Mouse (Mus musculus) right cerebral cortex, adult 18-20 months (tissue): Measurements from ENCODE around the gene Pgm5.
A peak's percentile ranks its signal among the peaks of the same experiment; 100 is the strongest.
"Not testable (repeated sequence)": the region's sequence is repeated elsewhere in the genome, so short reads cannot be mapped to it uniquely, and the experiment has no call there.

ENCODE experiments used
- DNase-seq: peaks from one replicate; pipeline ENCODE4 v3.0.0; 2022; ENCODE audit warnings: mixed read lengths

Gene Pgm5

DNA sequence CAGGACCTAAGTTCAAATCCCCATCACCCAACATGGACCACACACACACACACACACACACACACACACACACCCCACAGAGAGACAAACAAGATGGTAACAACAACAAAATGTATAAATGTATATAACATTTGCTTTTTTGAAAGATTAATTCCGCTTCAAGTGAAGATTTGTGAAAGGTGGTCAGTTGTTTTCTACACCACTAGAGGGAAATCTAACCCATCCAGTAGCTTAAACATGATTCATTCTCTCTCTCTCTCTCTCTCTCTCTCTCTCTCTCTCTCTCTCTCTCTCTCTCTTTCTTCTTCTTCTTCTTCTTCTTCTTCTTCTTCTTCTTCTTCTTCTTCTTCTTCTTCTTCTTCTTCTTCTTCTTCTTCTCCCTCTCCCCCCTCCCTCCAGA, 158.5 kb downstream of the Pgm5 start:
- DNase-seq: not testable (repeated sequence)

DNA sequence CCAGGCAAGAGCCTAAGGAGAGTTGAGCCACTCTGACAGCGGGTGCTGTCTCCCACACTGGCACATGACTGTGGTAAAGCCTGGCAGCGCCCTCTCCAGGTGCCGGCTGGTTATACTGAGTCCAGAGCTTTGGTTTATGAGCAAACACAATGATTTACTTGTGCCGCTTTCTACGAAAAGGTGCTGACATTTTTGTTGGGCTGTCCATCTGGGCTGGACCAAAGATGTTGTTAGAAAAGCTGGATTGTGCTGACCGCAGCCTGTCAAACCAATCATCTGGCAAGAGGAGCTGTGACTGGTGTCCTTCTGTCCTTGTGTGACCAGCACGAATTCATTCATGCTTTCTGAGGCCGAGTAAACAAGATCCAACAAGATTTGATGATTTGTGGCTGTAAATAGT, 159.9 kb downstream of the Pgm5 start:
- no peak for DNase-seq

DNA sequence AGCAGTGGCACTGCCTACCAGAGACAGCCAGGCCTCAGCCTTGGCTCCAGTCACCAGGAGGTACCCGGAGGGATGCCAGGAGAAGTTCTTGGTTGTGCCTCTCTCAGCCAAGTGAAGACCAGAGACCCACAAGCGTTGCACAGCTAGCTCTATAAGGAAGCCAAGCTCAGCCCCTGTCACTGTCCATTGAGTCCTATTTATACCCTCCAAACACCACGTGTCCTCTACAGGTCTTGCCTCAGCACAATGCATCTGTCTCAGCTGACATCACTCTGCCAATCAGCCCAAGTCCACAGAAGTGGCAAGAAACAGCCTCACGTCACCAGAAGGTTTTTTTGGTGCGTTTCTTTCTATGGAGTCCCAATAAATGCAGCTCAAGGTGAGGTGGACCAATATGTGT, 161.0 kb downstream of the Pgm5 start:
- DNase-seq: no peak

DNA sequence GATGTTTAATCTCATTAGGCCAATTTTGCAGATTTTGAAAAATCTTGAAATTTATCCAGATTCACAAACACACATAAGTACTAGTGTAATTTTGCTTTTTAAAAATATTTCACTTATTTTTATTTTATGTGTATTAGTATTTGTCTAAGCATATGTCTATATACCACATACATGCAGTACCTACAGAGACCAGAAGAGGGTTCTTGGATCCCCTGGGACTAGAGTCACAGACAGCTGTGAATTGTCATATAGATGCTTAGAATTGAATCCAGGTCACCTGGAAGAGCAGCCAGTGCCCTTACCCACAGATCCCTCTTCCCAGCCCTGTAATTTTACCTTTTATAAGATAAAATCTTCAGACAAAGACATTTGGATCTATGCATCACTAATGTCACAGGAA, 161.7 kb downstream of the Pgm5 start:
- DNase-seq: no peak

DNA sequence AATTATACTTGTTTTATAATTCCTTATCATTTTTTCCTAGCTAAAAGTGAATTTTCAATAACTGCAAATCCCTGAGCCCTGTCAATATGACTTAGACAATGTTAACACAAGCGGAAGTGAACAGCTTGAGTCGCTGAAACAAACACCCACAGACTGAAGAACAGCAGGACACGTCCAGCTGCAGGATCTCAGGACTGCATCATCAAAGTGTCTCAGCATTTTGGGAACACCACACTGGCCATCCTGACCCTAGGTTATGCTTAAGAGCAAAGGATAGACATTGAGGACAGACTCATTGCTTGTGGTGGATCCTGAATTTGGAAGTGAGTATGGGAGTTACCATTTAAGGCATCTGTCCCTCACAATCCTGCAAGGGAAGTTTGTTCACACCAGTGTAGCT, 162.5 kb downstream of the Pgm5 start:
- DNase-seq: no peak

DNA sequence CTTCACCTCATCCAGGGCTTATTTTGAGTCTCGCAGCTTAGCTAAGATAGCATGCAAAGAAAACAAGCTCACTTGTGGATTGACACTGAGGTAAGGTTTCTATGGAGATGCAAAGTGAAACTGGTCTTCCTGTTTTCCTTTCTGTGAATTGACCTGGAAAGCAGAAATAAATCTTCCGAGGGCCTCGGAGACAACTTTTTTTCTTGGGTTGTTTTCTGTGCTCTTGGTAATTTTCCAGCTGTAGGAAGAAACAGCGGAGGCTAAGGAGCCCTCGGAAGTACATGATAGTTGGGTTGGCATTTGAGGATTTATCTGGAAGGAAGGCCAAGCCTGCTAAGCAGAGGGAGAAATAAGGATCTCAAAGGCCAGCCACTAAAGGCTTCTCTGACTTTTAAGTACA, 163.0 kb downstream of the Pgm5 start:
- no peak for DNase-seq

DNA sequence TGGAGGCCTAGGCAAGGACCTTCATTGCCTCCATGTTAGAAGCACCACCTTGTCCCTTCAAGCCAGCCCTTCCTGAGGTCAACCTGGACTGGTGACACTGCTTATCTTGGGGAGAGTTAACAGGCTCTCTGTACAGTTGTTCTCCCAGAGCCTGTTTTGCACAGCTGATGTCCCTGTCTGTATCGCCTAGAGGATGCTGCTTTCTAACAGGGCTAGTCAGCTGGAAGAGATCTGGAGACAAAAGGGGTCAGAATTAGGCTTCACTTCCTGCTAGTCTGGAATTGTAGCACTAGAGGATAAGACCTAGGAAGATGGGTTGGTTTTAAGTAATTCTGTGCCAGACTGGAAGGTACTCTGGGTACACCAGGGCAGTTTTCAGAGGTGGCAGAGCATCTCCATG, 163.7 kb downstream of the Pgm5 start:
- DNase-seq: no peak

DNA sequence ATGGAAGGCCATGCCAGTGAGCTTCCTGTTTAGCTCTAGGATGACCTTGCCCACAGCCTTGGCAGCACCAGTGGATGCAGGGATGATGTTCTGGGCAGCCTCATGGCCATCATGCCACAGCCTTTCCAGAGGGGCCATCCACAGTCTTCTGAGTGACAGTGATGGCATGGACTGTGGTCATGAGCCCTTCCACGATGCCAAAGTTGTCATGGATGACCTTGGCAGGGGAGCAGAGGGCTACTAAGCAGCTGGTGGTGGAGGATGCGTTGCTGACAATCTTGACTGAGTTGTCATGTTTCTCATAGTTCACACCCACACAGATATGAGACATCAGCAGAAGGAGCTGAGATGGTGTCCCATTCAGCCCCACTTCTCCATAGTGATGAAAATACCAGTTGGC, 169.0 kb downstream of the Pgm5 start:
- DNase-seq: no peak

DNA sequence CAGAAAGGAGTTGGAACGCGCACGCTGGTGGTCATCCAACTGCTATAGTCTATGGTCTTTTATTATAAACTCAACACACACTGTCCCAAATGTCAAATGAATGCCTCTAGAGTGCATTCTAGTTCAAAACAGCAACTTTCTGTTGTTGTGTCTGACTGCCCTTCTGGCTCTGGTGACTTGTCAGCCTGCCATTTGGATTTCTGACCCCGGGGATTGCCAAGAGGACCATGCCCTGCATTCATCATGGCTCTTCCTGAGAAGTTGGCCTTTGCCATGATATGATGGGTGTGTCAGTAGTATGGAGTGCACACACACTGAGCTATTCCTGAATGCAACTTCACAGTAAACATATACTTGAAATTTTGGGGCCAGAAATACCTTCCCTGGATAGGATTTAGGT, 172.1 kb downstream of the Pgm5 start:
- no peak for DNase-seq

DNA sequence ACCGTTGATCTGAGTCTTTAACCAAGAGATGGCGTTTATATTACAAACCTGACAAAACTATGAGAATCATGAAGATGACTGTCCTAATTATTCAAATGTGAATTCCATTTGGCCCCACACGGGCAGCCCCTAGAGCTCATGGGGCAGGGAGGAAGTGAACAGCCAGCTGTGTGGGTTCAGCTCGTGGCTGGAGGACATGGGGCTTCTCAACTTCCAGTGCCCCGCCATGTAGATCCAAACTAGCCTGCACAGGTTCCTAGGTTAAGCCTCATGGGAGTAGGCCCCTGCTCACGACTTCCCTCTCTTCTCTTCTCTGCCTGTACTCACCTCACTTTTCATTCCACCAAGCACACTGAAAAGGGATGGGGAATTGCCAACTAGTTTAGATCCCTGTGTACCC, 173.3 kb downstream of the Pgm5 start:
- DNase-seq: no peak

DNA sequence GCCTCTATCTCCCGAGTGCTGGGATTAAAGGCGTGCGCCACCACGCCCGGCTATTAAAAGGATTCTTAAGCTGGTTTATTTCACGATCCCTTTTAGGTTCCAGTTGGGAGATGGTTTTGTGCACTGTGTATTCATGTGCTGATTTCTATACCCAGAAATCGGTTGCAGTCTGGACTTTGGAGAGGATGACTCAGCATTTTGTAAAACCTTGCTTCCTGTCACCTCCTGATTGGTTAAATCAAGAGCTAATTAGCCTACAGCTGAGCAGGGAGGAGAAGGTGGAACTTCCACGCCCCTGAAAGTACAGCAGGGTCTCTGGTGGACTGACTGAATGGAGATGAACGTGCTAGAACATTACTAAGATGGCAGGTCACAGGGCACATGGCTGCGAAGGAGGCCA, 175.2 kb downstream of the Pgm5 start:
- no peak for DNase-seq

DNA sequence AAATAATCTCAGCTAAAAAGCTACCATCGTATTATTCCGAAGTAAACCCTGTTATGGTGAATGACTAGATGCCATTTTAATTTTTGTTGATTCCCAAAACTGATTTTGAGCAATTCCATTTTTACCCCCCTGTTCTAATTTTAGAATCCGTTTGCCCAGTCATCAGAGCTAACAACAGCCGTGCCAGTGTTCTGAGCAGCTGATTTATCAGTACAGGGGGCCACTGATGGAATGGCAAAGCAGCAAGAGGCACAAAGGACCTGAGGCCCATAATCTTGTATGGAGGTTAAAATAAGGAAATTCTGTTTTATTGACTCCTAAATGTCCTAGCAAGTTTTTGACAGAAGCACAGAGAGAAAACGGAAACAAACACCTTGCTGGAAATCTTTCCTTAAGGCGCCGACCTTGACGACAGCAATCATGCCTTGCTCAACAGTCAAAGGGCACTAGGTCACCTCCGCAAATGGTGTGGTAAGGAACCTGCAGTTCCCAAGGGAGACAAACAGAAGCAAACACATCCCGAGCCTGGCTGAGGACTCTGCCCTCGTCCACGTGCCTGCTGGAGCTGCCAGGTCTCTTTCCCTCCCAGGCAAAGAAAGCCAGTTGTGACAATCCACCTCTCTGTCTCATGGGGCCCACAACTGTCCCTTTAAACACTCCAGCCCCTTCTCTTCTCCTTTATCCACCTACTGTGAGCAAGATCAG, 178.5 kb downstream of the Pgm5 start:
- no peak for DNase-seq

DNA sequence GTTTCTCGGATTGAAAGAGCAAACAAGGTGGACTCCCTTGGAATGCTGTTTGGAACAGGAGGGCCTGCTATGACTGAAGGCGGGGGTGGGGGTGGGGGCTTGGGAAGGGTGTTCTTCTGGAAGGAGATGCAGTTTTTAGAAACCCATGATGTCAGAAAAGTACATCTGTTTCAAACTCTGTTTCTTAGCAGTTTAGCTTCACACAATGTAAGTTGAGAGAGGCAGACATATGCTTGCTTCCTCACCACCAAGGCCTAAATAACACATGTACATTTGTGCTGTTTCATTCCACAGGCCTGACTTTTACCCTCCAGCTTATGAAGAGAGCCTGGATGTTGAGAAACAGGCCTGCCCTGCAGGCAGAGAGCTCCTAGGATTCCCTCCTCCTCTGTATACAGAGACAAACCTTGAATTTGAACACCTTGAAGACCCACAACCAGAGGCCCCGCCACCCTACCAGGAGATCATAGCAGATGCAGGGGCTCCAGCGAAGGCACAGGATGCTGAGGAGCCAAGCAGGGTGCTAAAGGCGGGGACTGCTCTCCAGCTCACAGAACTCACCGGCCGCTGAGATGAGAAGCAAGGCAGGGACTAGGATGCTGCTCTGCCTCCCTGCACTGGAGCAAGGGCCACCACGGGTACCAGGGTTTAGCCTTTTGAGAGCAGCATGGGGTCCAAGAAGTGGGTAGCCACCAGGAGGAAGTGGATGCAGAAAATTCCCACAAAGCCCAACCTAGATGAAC, 184.2 kb downstream of the Pgm5 start:
- DNase-seq: peak; percentile 38

DNA sequence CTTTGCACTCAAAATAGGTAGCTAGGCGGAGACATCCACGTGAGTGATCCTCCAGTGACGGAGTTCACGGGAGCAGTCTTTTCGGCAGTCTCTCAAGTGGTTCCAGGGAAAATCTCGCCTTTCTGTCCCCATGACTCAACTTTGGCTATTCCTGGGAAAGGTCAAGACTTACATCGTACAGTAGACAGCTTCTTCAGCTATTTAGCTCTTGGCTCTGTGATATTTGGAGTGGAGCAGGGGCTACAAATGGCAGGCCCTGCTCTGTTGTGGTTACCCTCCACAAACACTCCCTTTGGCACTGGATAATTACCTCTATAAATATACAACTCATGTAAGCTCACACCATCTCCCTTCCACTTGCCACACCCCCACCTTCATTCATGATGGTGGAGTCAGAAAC, 185.2 kb downstream of the Pgm5 start:
- DNase-seq: no peak

DNA sequence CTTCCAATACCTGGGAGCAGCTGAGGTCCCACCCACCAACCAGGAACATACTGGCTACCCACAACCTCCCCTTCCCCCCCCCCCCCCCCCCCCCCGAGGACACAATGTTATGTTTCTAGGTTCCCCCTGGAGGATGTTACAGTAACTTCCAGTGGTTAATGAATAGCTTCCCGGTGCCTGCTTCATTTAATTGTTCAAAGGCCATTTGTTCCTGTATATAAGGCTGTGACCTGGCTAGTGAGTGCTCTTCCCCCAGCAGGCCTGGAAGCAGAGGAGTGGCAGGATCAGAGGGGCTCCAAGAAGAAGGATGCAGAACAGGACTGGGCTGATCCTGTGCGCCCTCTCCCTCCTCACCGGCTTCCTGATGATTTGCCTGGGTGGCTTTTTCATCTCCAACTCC, 187.9 kb downstream of the Pgm5 start, which contains the start of gene Tmem252:
Gene Tmem252, plus strand, starts transcription at position 247 of the 400 bp plus-strand sequence.
- no peak for DNase-seq

DNA sequence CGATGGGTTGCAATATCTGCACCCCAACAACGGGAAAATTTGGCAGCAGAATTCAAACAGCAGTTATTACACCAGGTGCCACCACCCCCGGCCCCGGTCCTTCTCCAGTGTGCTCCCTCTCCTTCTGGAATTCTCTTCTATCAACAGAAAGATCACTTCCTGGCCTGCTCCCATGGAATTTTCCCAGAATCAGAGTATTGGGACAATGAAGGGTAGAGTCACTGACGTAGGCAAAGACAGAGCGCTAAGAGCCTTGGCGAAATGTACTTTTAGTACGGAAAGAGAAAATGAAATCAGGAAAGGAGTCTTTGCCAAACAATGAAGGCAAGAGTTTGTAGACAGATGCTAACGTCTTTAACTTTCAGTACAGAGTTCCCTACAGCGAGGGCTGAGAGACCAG, 188.3 kb downstream of the Pgm5 start:
- DNase-seq: no peak

DNA sequence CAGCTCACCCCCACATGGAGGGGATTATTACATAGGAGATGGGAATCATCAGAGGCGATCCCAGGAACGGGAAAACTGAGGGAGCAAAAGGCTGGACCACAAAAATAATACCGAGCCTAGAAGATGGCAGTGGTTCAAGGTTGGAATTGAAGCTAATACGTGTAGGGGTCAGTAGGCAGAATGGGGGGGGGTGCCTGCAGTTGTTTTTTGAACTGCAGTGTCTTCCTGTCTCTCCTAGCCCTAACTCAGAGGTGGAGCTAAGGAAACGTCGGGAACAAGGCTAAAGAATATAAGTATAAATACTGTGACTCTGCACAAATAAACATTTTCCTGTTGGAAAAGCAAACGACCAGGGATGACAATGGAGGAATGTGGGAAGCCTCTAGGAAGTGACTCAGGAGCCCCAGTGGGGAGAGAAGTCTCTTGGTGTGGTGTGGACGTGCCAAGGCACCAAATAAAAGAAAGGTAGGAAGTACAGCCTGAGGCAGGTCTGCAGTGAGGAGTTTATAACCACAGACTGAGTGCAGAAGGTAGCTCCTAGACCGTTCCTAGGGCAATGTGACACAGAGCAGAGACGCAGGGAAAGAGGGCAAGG, 189.2 kb downstream of the Pgm5 start:
- no peak for DNase-seq

DNA sequence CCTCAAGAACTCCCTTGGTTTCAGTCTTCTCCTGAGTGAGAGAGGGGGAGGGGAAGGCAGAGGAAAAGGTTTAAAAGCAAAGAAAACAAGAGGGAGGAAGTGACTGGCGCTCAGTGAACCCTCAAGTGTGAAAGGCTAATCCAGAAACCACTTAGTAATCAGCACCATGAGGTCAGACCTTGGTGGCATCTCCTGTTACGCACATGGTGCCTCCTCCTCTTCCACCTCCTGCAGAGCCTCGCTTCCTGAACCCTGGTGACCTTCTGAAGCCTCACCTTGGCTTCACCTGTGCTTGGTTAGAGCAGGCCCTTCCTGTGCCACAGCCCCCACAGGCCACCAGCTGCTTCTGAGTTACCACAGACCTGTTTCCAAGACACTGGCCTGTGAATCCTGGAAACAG, 190.1 kb downstream of the Pgm5 start:
- no peak for DNase-seq

DNA sequence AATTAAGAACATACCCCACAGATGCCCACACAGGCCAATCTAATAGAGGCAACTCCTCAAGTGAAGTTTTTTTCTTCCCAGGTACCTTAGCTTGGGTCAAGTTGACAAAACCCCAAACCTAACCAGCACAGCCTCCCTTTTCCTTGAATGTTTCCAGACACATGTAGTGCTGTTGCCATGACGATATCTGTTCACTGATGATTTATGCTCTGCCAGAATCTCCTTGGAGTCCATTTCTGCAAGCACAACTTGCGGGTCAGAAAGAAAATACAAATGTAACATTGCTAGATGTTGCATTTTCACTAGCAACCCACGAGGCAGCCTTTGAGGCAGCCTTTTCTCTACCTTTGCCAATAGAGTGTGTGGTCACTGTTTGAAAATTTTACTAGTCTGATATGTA, 194.1 kb downstream of the Pgm5 start:
- no peak for DNase-seq

DNA sequence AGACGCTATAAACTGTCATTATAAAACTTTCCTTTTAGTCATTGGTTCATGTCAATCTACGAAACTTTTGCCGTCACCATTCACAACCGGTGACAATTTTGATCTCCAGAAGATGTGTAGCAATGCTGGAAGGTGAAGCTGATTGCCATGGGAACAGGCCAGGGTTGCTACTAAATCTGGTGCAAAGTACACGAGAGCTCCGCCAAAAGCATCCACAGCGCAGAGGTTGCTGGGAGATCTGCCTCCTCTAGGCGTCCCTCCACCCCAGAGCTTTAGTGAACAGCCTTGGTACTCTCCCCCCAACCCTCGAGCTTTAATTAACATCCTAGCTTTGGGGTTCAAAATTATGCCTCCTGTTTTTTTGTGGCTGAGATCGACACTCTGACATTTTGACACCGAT, 195.9 kb downstream of the Pgm5 start:
- DNase-seq: no peak

DNA sequence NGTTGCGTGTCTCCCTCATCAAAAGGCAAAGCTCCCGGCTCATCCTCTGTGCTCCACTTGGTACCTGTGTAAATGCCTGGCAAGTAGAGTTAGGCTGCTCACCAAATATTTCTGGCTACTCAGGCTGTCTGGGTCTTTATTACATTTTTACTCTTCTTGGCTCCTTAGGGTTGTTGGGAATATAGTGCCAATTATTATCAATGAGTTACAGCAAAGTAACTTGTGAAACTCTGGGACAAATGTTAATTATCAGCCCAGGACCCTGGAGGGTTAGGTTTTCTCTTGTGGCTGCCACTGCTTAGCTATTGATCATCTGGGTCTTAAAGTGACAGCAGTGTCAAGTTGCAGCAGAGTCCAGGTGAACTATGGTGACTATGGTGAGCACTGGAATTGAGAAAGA, 199.3 kb downstream of the Pgm5 start:
- no peak for DNase-seq

DNA sequence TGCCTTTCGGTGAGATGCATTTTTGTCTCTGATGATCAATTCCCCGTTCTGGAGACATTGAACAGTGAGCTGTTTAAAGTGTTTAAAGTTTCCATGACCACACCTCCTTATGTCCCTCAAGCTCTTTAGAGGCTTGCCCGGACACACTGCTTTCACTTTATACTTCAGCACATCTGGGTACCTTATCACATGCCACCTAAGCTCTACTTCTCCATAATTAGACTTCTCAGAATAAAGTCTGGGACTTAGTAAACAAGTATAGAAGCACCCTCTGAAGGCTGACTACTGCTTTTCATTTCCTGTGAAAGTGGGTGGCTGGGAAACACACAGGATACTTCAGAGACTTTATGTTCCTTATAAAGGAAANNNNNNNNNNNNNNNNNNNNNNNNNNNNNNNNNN, 204.7 kb downstream of the Pgm5 start:
- DNase-seq: no peak

DNA sequence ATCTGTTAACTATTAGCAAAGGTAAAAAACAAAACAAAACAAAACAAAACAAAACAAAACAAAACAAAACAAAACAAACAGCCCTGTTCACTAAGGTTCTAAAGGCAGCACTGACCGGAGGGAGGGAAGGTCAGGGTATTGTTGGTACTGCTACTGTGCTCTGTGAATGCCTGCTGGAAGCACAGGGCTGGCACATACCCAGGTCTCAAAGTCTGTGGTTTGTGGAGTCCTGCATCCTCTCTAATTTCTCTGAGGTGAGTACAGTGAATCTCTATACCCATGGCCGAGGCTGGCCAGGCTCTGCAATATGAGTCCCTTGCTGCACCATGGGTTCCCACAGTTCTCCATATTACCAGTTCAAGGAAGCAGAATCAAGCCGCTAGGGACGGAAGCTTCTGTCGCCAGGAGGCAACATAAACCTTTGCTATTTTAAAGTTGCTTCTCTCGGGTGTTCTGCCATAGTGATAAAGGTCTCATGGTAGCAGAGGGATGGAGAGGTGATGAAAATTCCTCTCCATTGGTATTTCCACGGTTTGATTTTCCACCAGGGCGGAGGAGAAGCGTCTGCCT, 208.3 kb downstream of the Pgm5 start:
- no peak for DNase-seq
